Mouse (Mus musculus) lung, adult 2 months (tissue): ENCODE results near the gene Tspo2. TPM values are rescaled to one million over a fixed set of nuclear protein-coding genes. Genes with fewer than 3 reads are reported as not detected.
A peak's percentile ranks its signal among the peaks of the same experiment; 100 is the strongest.

ENCODE experiments used
- DNase-seq: peaks from one replicate; pipeline ENCODE4 v3.0.0; 2022
- H3K4me1 ChIP-seq: fragments of 200-500 bp; 2 replicates; pipeline ENCODE4 v1.6.1; 2011; ENCODE audit warnings: low read length; ENCODE audit not compliant: control insufficient read depth, insufficient read depth
- H3K4me3 ChIP-seq: fragments of 200-500 bp; replicated peaks from 2 replicates; pipeline ENCODE3; 2011; ENCODE audit warnings: low read depth, mild to moderate bottlenecking, control low read depth, low read length; ENCODE audit errors: extremely low read depth
- CTCF ChIP-seq: fragments of 200-500 bp; IDR thresholded peaks from 2 replicates; pipeline ENCODE4 v1.5.1; 2011; ENCODE audit warnings: mild to moderate bottlenecking, low read length, control low read depth; ENCODE audit not compliant: insufficient read depth
- POLR2A ChIP-seq: fragments of 200-500 bp; IDR thresholded peaks from 2 replicates; pipeline ENCODE4 v1.6.1; 2011; ENCODE audit warnings: low read depth, mild to moderate bottlenecking, control low read depth, low read length, borderline replicate concordance; ENCODE audit errors: extremely low read depth
- WGBS: fragments of 180-500 bp; shearing (Covaris S2); methylation state at CpG from one replicate; pipeline ENCODE4 v1.1.7; 2018; 5-methylcytosine and 5-hydroxymethylcytosine counted together
- polyA plus RNA-seq: library from polyadenylated mRNA; depleted of rRNA; stranded (reverse); fragments of >200 nt; gene quantifications from 2 replicates; pipeline ENCODE4 v1.2.3, GENCODE M21; 2012

The Tspo2 gene
- polyA plus RNA-seq, 1 experiment: 0.24 TPM

GRCm38 (mm10) chr17:48454190-48454589 is 2.9 kb upstream of the Tspo2 start:
- no peak for DNase-seq
- TF ChIP-seq POLR2A (no peak), CTCF (no peak)
- 45% methylated on average over 7 of the region's 7 CpGs for WGBS
- Histone ChIP-seq H3K4me3 (no peak overlapping the region), H3K4me1 (no peaks in the 10 kb centered on the region)

DNA sequence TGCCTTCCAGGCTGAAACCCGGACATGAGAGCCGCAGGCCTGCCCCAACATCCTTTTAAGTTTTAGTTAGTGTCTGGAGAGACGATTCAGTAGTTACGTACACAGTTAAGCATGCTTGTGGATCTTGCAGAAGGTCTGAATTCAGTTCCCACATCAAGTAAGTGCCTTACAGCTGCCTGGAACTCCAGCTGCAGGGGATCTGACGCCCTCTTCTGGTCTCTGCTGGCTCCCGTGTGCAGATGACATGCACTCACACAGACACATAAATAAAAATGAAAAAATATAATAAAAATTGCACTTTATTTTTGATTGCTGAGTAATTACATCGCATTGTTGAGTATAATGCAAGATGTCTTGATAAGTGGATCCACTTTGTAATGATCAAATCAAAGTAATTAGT is 2.2 kb upstream of the Tspo2 start:
- TF ChIP-seq POLR2A (no peak), CTCF (peak; percentile 6; the same call in 1 of the 2 replicates)
- Histone ChIP-seq H3K4me3 (no peak overlapping the region), H3K4me1 (no peaks in the 10 kb centered on the region)
- DNase-seq: no peak
- 77% methylated on average over 7 of the region's 7 CpGs for WGBS

GRCm38 (mm10) chr17:48451753-48452444 is 577 bp upstream of the Tspo2 start:
- no peaks in the 10 kb centered on the region for H3K4me1 ChIP-seq
- WGBS: 53% methylated on average over 9 of the region's 9 CpGs
- TF ChIP-seq CTCF (no peak), POLR2A (no peak)
- no peak overlapping the region for H3K4me3 ChIP-seq
- DNase-seq: no peak

GRCm38 (mm10) chr17:48450666-48451352 is 513 bp downstream of the Tspo2 start:
- Histone ChIP-seq H3K4me3 (no peak overlapping the region), H3K4me1 (no peaks in the 10 kb centered on the region)
- WGBS: 84% methylated on average over 13 of the region's 13 CpGs
- DNase-seq: no peak
- TF ChIP-seq POLR2A (no peak), CTCF (no peak)

DNA sequence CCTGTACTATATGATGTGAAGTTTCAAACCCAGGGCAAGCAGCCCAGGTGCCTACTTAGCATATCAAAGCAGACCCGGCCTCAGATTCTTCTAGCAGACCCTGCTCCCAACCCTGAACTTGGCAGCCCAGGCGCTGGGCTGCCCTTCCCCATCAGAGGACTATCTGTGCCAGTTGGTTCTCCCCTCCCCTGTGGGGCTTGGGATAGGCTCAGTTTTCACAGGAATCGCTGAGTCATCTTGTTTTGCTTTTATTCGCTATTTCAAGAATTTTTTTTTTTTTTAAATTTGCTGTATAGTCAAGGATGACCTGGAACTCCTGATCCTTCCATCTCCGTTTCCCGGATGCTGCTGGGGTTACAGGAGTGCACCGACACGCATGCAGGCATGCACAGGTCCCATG is 3.6 kb downstream of the Tspo2 start:
- 66% methylated on average over 8 of the region's 8 CpGs for WGBS

DNA sequence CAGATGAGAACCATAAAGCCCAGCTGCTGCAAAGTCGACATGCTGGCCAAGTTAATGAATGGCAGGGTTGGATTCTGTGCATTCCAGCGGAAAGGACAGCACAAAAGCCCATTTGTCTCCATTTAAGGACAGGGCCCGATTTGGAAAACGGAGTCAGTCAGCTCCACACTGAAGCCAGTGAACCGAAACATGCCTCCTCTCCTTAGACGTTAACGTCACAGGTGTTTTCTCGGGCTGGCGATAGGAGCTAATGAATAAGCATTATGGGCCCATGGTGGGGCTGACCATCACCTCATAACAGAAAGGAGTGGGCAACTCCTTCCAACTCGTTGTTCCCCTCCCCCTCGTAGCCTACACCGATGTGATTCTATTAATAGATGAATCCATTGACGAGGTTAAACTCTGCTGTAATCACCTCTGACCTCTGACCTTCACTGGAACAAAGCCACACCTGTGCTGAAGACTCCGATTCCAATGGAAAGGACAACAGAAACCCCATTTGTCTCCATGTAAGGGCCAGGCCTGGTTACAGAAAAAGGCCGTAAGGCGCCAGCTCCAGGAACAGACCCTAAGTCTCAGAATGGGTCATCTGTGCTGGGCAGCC is 7.7 kb downstream of the Tspo2 start:
- Histone ChIP-seq H3K4me3 (no peak overlapping the region), H3K4me1 (no peaks in the 10 kb centered on the region)
- TF ChIP-seq POLR2A: no peak
- no peak for TF ChIP-seq CTCF
- WGBS: 82% methylated on average over 16 of the region's 16 CpGs
- no peak for DNase-seq

More for the DNA sequence above, 3.6 kb downstream of the Tspo2 start:
- no peaks in the 10 kb centered on the region for H3K4me1 ChIP-seq
- TF ChIP-seq POLR2A: no peak
- TF ChIP-seq CTCF: no peak
- no peak overlapping the region for H3K4me3 ChIP-seq
- no peak for DNase-seq

GRCm38 (mm10) chr17:48442745-48443457 is 8.4 kb downstream of the Tspo2 start:
- TF ChIP-seq CTCF (no peak), POLR2A (no peak)
- H3K4me1 ChIP-seq: no peaks in the 10 kb centered on the region
- 64% methylated on average over 7 of the region's 7 CpGs for WGBS
- no peak for DNase-seq
- H3K4me3 ChIP-seq: no peak overlapping the region

- Histone ChIP-seq H3K4me1 (no peaks in the 10 kb centered on the region), H3K4me3 (no peak overlapping the region)
- no peak for DNase-seq
- WGBS: 32% methylated on average over 7 of the region's 7 CpGs
- TF ChIP-seq POLR2A (no peak), CTCF (no peak)
Measured at GRCm38 (mm10) chr17:48437421-48437911, 13.9 kb downstream of the Tspo2 start.

DNA sequence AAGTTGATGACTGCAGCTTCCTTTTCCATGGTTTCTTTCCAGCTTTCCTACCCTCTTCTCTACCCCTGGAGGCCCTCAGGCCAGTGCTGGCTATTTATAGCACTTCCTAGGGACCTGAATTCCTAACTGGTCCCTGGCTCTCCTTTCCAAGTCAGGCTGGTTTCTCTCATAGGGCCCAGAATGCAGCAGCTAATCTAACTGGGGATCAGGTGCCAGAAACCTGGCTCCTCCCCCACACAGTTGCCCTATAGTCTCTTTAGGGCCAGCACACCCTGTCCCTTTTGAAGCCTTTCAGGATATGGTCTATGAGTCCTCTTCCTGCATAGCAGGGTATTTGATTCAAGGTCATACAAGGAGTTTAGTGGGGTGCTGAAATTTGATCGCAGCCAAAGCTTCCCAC is 14.8 kb downstream of the Tspo2 start:
- no peak overlapping the region for H3K4me3 ChIP-seq
- no peaks in the 10 kb centered on the region; the same call in 1 of the 2 replicates for H3K4me1 ChIP-seq
- WGBS: 69% methylated on average over 1 of the region's 1 CpGs
- DNase-seq: no peak
- TF ChIP-seq CTCF (no peak), POLR2A (no peak)
